Mouse (Mus musculus) brain, embryonic 14.5 days (tissue): Measurements from ENCODE around the gene Epha5.

ENCODE experiments used
- CTCF ChIP-seq: fragments of 200-500 bp; IDR thresholded peaks from 2 replicates; pipeline ENCODE4 v1.5.1; 2012; ENCODE audit warnings: inconsistent platforms, mild to moderate bottlenecking, moderate library complexity, borderline replicate concordance; ENCODE audit not compliant: insufficient read depth, insufficient read length; ENCODE audit errors: extremely low read depth
- POLR2A ChIP-seq: fragments of 200-500 bp; IDR thresholded peaks from 2 replicates; pipeline ENCODE4 v1.6.1; 2012; ENCODE audit warnings: mild to moderate bottlenecking, inconsistent platforms, borderline replicate concordance; ENCODE audit not compliant: poor library complexity, insufficient read depth, insufficient read length, severe bottlenecking; ENCODE audit errors: extremely low read depth

- no peak for TF ChIP-seq POLR2A
- no peak for TF ChIP-seq CTCF
Observed at GRCm38 (mm10) chr5:84276996-84277395, 140.2 kb downstream of the Epha5 start.
